Mouse (Mus musculus): ENCODE measurements around the gene Gopc. TPM values are rescaled to one million over a fixed set of nuclear protein-coding genes. Genes with fewer than 3 reads are reported as not detected.
"Not testable (repeated sequence)": the region's sequence is repeated elsewhere in the genome, so short reads cannot be mapped to it uniquely, and the experiment has no call there.

The Gopc gene
- polyA plus RNA-seq, 1 experiment from 2014 or later: 17.3 TPM

GRCm38 (mm10) chr10:52302271-52302670 is 79.7 kb downstream of the Gopc start:
- H3K27ac ChIP-seq (replicated peaks; ENCODE audit: low read depth, low read length): no peak overlapping the region
- H3K4me2 ChIP-seq (ENCODE audit: low read depth, low read length): no peak overlapping the region
- peaks cover 3% of the 10 kb centered on the region; the same call in 1 of the 2 replicates for H3K36me3 ChIP-seq (ENCODE audit: control insufficient read depth, insufficient read depth, low read length)
- DNase-seq (ENCODE audit: low spot score) (no peak), ATAC-seq (ENCODE audit: low read depth) (no peak)
- H3K9me3 ChIP-seq (ENCODE audit: control insufficient read depth, low read length): no peaks in the 10 kb centered on the region
- H3K9ac ChIP-seq (ENCODE audit: low read depth, low read length): no peak overlapping the region
- H3K27me3 ChIP-seq (replicated peaks; ENCODE audit: control insufficient read depth, insufficient read depth, low read length): no peaks in the 10 kb centered on the region
- no peak overlapping the region for H3K4me3 ChIP-seq (ENCODE audit: low read depth, low read length)
- no peaks in the 10 kb centered on the region for H3K4me1 ChIP-seq (ENCODE audit: control insufficient read depth, insufficient read depth, low read length)

- Histone ChIP-seq H3K27me3 (replicated peaks; ENCODE audit: control insufficient read depth, insufficient read depth, low read length) (no peaks in the 10 kb centered on the region), H3K4me3 (ENCODE audit: low read depth, low read length) (no peak overlapping the region), H3K4me1 (ENCODE audit: control insufficient read depth, insufficient read depth, low read length) (no peaks in the 10 kb centered on the region), H3K27ac (replicated peaks; ENCODE audit: low read depth, low read length) (no peak overlapping the region), H3K9ac (ENCODE audit: low read depth, low read length) (no peak overlapping the region), H3K36me3 (ENCODE audit: control insufficient read depth, insufficient read depth, low read length) (peaks cover 3% of the 10 kb centered on the region; the same call in 1 of the 2 replicates), H3K4me2 (ENCODE audit: low read depth, low read length) (no peak overlapping the region), H3K9me3 (ENCODE audit: control insufficient read depth, low read length) (no peaks in the 10 kb centered on the region)
- DNase-seq (ENCODE audit: low spot score): no peak
- WGBS: 90% methylated on average over 4 of the region's 4 CpGs
- ATAC-seq (ENCODE audit: low read depth): no peak
Observed at GRCm38 (mm10) chr10:52301766-52302165, 80.2 kb downstream of the Gopc start.

- not testable (repeated sequence) for H3K36me3 ChIP-seq (ENCODE audit: control insufficient read depth, insufficient read depth, low read length); H3K27ac ChIP-seq (replicated peaks; ENCODE audit: low read depth, low read length); H3K4me3 ChIP-seq (ENCODE audit: low read depth, low read length); H3K4me2 ChIP-seq (ENCODE audit: low read depth, low read length); H3K27me3 ChIP-seq (replicated peaks; ENCODE audit: control insufficient read depth, insufficient read depth, low read length); H3K9me3 ChIP-seq (ENCODE audit: control insufficient read depth, low read length); H3K4me1 ChIP-seq (ENCODE audit: control insufficient read depth, insufficient read depth, low read length); H3K9ac ChIP-seq (ENCODE audit: low read depth, low read length); DNase-seq (ENCODE audit: low spot score); ATAC-seq (ENCODE audit: low read depth)
Observed at GRCm38 (mm10) chr10:52298568-52298967, 83.4 kb downstream of the Gopc start.

GRCm38 (mm10) chr10:52295934-52296333 is 86.0 kb downstream of the Gopc start:
- no peak overlapping the region for H3K4me3 ChIP-seq (ENCODE audit: low read depth, low read length)
- 90% methylated on average over 2 of the region's 2 CpGs for WGBS
- no peak overlapping the region for H3K27ac ChIP-seq (replicated peaks; ENCODE audit: low read depth, low read length)
- no peak for ATAC-seq (ENCODE audit: low read depth)
- H3K4me1 ChIP-seq (ENCODE audit: control insufficient read depth, insufficient read depth, low read length): no peaks in the 10 kb centered on the region
- H3K9me3 ChIP-seq (ENCODE audit: control insufficient read depth, low read length): no peaks in the 10 kb centered on the region
- no peak overlapping the region for H3K4me2 ChIP-seq (ENCODE audit: low read depth, low read length)
- H3K36me3 ChIP-seq (ENCODE audit: control insufficient read depth, insufficient read depth, low read length): no peaks in the 10 kb centered on the region
- H3K27me3 ChIP-seq (replicated peaks; ENCODE audit: control insufficient read depth, insufficient read depth, low read length): no peaks in the 10 kb centered on the region
- no peak overlapping the region for H3K9ac ChIP-seq (ENCODE audit: low read depth, low read length)
- no peak for DNase-seq (ENCODE audit: low spot score)

GRCm38 (mm10) chr10:52293921-52294577 is 87.9 kb downstream of the Gopc start:
- H3K9me3 ChIP-seq (ENCODE audit: control insufficient read depth, low read length): no peaks in the 10 kb centered on the region
- no peak overlapping the region for H3K4me2 ChIP-seq (ENCODE audit: low read depth, low read length)
- no peak for ATAC-seq (ENCODE audit: low read depth)
- H3K4me3 ChIP-seq (ENCODE audit: low read depth, low read length): no peak overlapping the region
- no peak overlapping the region for H3K9ac ChIP-seq (ENCODE audit: low read depth, low read length)
- no peaks in the 10 kb centered on the region for H3K27me3 ChIP-seq (replicated peaks; ENCODE audit: control insufficient read depth, insufficient read depth, low read length)
- WGBS: 84% methylated on average over 4 of the region's 4 CpGs
- no peak overlapping the region for H3K27ac ChIP-seq (replicated peaks; ENCODE audit: low read depth, low read length)
- H3K36me3 ChIP-seq (ENCODE audit: control insufficient read depth, insufficient read depth, low read length): no peaks in the 10 kb centered on the region
- no peaks in the 10 kb centered on the region for H3K4me1 ChIP-seq (ENCODE audit: control insufficient read depth, insufficient read depth, low read length)
- no peak for DNase-seq (ENCODE audit: low spot score)

GRCm38 (mm10) chr10:52292391-52292790 is 89.5 kb downstream of the Gopc start:
- H3K4me3 ChIP-seq (ENCODE audit: low read depth, low read length); H3K36me3 ChIP-seq (ENCODE audit: control insufficient read depth, insufficient read depth, low read length); H3K9me3 ChIP-seq (ENCODE audit: control insufficient read depth, low read length); H3K4me2 ChIP-seq (ENCODE audit: low read depth, low read length); ATAC-seq (ENCODE audit: low read depth); H3K27ac ChIP-seq (replicated peaks; ENCODE audit: low read depth, low read length); H3K9ac ChIP-seq (ENCODE audit: low read depth, low read length); H3K4me1 ChIP-seq (ENCODE audit: control insufficient read depth, insufficient read depth, low read length); H3K27me3 ChIP-seq (replicated peaks; ENCODE audit: control insufficient read depth, insufficient read depth, low read length): not testable (repeated sequence)
- peak; percentile 21 for DNase-seq (ENCODE audit: low spot score)
- WGBS: 58% methylated on average over 1 of the region's 1 CpGs

GRCm38 (mm10) chr10:52289261-52289660 is 92.7 kb downstream of the Gopc start:
- Histone ChIP-seq H3K9ac (ENCODE audit: low read depth, low read length) (no peak overlapping the region), H3K4me2 (ENCODE audit: low read depth, low read length) (no peak overlapping the region), H3K27me3 (replicated peaks; ENCODE audit: control insufficient read depth, insufficient read depth, low read length) (no peaks in the 10 kb centered on the region), H3K27ac (replicated peaks; ENCODE audit: low read depth, low read length) (no peak overlapping the region), H3K36me3 (ENCODE audit: control insufficient read depth, insufficient read depth, low read length) (no peaks in the 10 kb centered on the region), H3K9me3 (ENCODE audit: control insufficient read depth, low read length) (no peaks in the 10 kb centered on the region), H3K4me3 (ENCODE audit: low read depth, low read length) (no peak overlapping the region), H3K4me1 (ENCODE audit: control insufficient read depth, insufficient read depth, low read length) (no peaks in the 10 kb centered on the region)
- ATAC-seq (ENCODE audit: low read depth) (no peak), DNase-seq (ENCODE audit: low spot score) (no peak)
- WGBS: 91% methylated on average over 3 of the region's 3 CpGs

- Histone ChIP-seq H3K9me3 (ENCODE audit: control insufficient read depth, low read length) (no peaks in the 10 kb centered on the region), H3K4me2 (ENCODE audit: low read depth, low read length) (no peak overlapping the region), H3K4me3 (ENCODE audit: low read depth, low read length) (no peak overlapping the region), H3K4me1 (ENCODE audit: control insufficient read depth, insufficient read depth, low read length) (no peaks in the 10 kb centered on the region), H3K36me3 (ENCODE audit: control insufficient read depth, insufficient read depth, low read length) (no peaks in the 10 kb centered on the region), H3K27me3 (replicated peaks; ENCODE audit: control insufficient read depth, insufficient read depth, low read length) (no peaks in the 10 kb centered on the region), H3K27ac (replicated peaks; ENCODE audit: low read depth, low read length) (no peak overlapping the region), H3K9ac (ENCODE audit: low read depth, low read length) (no peak overlapping the region)
- no peak for ATAC-seq (ENCODE audit: low read depth)
- no peak for DNase-seq (ENCODE audit: low spot score)
- WGBS: 78% methylated on average over 5 of the region's 5 CpGs
Observed at GRCm38 (mm10) chr10:52287852-52288533, 93.9 kb downstream of the Gopc start.

Measured in embryonic facial prominence, embryonic 14.5 days (tissue).